Mouse (Mus musculus) limb, embryonic 14.5 days (tissue): ENCODE measurements around the gene Prpf40b. TPM values are rescaled to one million over a fixed set of nuclear protein-coding genes. Genes with fewer than 3 reads are reported as not detected.

Experiments used
- ATAC-seq: fragments of 200-750 bp; cut with Nextera tagmentation; 2 replicates; pipeline ENCODE4 v1.8.0; 2017; ENCODE audit warnings: low read depth, moderate number of reproducible peaks, moderate TSS enrichment; ENCODE audit not compliant: low FRiP score
- DNase-seq: peaks from one replicate; pipeline ENCODE4 v3.0.0-alpha.2; 2015; ENCODE audit warnings: low spot score
- H3K27ac ChIP-seq: fragments of 300-500 bp; sonication (generic); replicated peaks from 2 replicates; pipeline ENCODE4 v1.5.1; 2014; ENCODE audit warnings: low read depth, mild to moderate bottlenecking, low read length, moderate library complexity, mixed read lengths
- H3K27me3 ChIP-seq: fragments of 300-500 bp; sonication (generic); 2 replicates; pipeline ENCODE4 v1.6.1; 2014; ENCODE audit warnings: low read length, mixed read lengths; ENCODE audit not compliant: control insufficient read depth, insufficient read depth
- H3K36me3 ChIP-seq: fragments of 300-500 bp; sonication (generic); 2 replicates; pipeline ENCODE4 v1.6.1; 2014; ENCODE audit warnings: mild to moderate bottlenecking, low read length, moderate library complexity, mixed read lengths; ENCODE audit not compliant: control insufficient read depth, insufficient read depth
- H3K4me1 ChIP-seq: fragments of 300-500 bp; sonication (generic); 2 replicates; pipeline ENCODE4 v1.6.1; 2014; ENCODE audit warnings: antibody characterized with exemption, low read length, mixed read lengths; ENCODE audit not compliant: control insufficient read depth, insufficient read depth
- H3K4me2 ChIP-seq: fragments of 300-500 bp; sonication (generic); replicated peaks from 2 replicates; pipeline ENCODE4 v1.6.1; 2014; ENCODE audit warnings: low read depth, mild to moderate bottlenecking, low read length, moderate library complexity; ENCODE audit not compliant: severe bottlenecking
- H3K4me3 ChIP-seq: fragments of 300-500 bp; sonication (generic); replicated peaks from 2 replicates; pipeline ENCODE4 v1.5.1; 2014; ENCODE audit warnings: low read length
- H3K9ac ChIP-seq: fragments of 300-500 bp; sonication (generic); 2 replicates; pipeline ENCODE4 v1.6.1; 2014; ENCODE audit warnings: mild to moderate bottlenecking, low read depth, low read length, moderate library complexity; ENCODE audit not compliant: severe bottlenecking
- H3K9me3 ChIP-seq: fragments of 300-500 bp; sonication (generic); 2 replicates; pipeline ENCODE4 v1.6.1; 2016; ENCODE audit warnings: low read length; ENCODE audit not compliant: control insufficient read depth
- POLR2A ChIP-seq: fragments of 200-500 bp; IDR thresholded peaks from 2 replicates; pipeline ENCODE4 v1.8.0; 2012; ENCODE audit warnings: inconsistent platforms, mild to moderate bottlenecking, moderate library complexity, borderline replicate concordance; ENCODE audit not compliant: insufficient read depth, insufficient read length; ENCODE audit errors: extremely low read depth
- WGBS: fragments of 180-500 bp; shearing (Covaris S2); extraction: QIAGEN DNeasy Blood & Tissue Kit; methylation state at CpG from one replicate; pipeline ENCODE4 v1.1.7; 2014; 5-methylcytosine and 5-hydroxymethylcytosine counted together
- polyA plus RNA-seq, 2 experiments: library from polyadenylated mRNA; depleted of rRNA in 1 of 2; stranded (reverse) in 1 of 2; unstranded in 1 of 2; fragments of >200 nt; fragmentation: Nextera tagmentation in 1 of 2; extraction: Ambion mirVana in 1 of 2; gene quantifications; 2 replicates each; pipeline versions ENCODE4 v1.2.1 to v1.2.3; 2012 to 2014

Prpf40b gene
- polyA plus RNA-seq, 2 experiments = 47.0 to 143 TPM

DNA sequence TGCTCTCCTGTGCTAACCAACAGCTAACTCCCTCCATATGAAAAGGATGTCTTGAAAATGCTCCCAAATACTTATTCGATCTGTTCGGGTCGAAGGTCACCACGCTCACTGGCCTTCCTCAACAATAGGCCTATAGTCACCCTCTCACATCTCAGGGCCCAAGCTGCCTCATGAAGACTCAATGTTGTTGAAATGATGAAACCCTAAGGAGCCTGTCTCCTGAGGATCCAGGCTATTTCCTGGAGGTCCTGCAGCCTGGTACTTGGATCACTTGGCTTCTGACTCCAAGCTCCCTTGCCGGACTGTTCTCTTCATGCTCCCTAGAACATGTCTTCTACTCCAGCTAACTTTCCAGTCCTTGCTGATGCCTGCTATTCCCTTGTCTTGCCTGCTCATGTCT is 36.5 kb downstream of the Prpf40b start:
- Histone ChIP-seq H3K27ac (no peak overlapping the region), H3K4me1 (peaks cover 42% of the 10 kb centered on the region), H3K27me3 (no peaks in the 10 kb centered on the region), H3K4me2 (no peak overlapping the region), H3K9ac (no peak overlapping the region), H3K4me3 (no peak overlapping the region), H3K36me3 (peaks cover 51% of the 10 kb centered on the region), H3K9me3 (0 out of 2 replicates have a peak, but pooled peaks cover 4% of the 10 kb centered on the region)
- no peak for DNase-seq
- no peak for TF ChIP-seq POLR2A
- no peak for ATAC-seq
- WGBS = 89% methylated on average over 5 of the region's 5 CpGs

GRCm38 (mm10) chr15:99332111-99332510 is 37.2 kb downstream of the Prpf40b start:
- H3K9ac ChIP-seq = no peak overlapping the region
- H3K4me1 ChIP-seq = peaks cover 42% of the 10 kb centered on the region

GRCm38 (mm10) chr15:99332921-99333675 is 38.2 kb downstream of the Prpf40b start:
- TF ChIP-seq POLR2A = no peak
- Histone ChIP-seq H3K9ac (peak overlapping the region; percentile 3; the same call in 1 of the 2 replicates), H3K4me1 (peaks cover 42% of the 10 kb centered on the region), H3K27me3 (no peaks in the 10 kb centered on the region), H3K36me3 (peaks cover 39% of the 10 kb centered on the region), H3K9me3 (no peaks in the 10 kb centered on the region), H3K27ac (peak overlapping the region; percentile 97), H3K4me3 (no peak overlapping the region), H3K4me2 (peak overlapping the region; percentile 15; the same call in 1 of the 2 replicates)
- peak; percentile 88 for DNase-seq
- WGBS = 20% methylated on average over 9 of the region's 9 CpGs
- peak; percentile 85 for ATAC-seq

More at GRCm38 (mm10) chr15:99332111-99332510, 37.2 kb downstream of the Prpf40b start:
- ATAC-seq (no peak), DNase-seq (no peak)
- Histone ChIP-seq H3K4me3 (no peak overlapping the region), H3K9me3 (0 out of 2 replicates have a peak, but pooled peaks cover 2% of the 10 kb centered on the region), H3K4me2 (no peak overlapping the region), H3K27me3 (no peaks in the 10 kb centered on the region), H3K27ac (peak overlapping the region; percentile 97), H3K36me3 (peaks cover 49% of the 10 kb centered on the region)
- TF ChIP-seq POLR2A = no peak

DNA sequence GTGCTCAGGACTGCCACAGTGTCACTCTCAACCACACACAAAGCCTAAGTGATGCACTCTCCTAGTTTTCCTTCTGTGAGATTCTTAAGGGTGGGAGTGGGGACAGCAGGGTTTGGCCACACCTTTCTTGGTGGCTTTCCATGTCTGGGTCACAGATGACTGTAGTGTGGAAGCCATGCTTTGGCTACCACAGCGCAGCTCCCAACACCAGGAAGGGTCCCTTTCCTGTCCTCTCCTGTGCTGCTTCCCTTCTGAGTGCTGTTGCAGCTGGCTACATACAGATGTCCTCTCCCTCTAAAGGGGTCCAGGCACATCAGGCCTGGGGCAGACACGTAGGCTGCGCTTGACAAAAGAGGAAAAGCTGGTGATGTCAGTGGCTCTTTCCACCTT is 38.8 kb downstream of the Prpf40b start:
- Histone ChIP-seq H3K9me3 (no peaks in the 10 kb centered on the region), H3K27me3 (no peaks in the 10 kb centered on the region), H3K4me3 (no peak overlapping the region), H3K4me2 (no peak overlapping the region), H3K36me3 (peaks cover 33% of the 10 kb centered on the region), H3K9ac (peak overlapping the region; percentile 3), H3K4me1 (peaks cover 42% of the 10 kb centered on the region), H3K27ac (peak overlapping the region; percentile 97)
- no peak for TF ChIP-seq POLR2A
- DNase-seq (peak; percentile 32), ATAC-seq (peak; percentile 17; the same call in 1 of the 2 replicates)
- 66% methylated on average over 3 of the region's 3 CpGs for WGBS

DNA sequence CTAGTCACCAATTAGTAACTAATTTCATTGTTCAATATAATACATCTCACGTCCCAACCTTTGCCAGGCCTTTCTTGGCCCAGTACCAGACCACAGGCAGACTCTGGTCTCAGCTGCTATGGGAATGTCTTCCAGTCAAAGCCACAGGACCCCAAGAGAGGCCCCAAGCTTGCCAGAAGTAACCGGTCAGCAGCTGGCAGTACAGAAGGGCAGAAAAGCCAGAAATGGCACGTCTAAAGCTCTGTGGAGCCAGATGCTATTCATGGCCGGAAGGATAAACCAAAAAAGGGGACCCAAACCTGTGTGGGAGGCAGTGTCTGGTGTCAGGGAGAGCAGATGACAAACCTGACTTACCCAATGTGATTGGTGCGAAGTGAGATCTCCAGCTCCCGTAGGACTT is 39.6 kb downstream of the Prpf40b start:
- ATAC-seq = no peak

More for the DNA sequence above, 39.6 kb downstream of the Prpf40b start:
- Histone ChIP-seq H3K27ac (peak overlapping the region; percentile 97), H3K27me3 (no peaks in the 10 kb centered on the region), H3K36me3 (peaks cover 25% of the 10 kb centered on the region), H3K9ac (no peak overlapping the region), H3K4me1 (peaks cover 48% of the 10 kb centered on the region), H3K4me2 (no peak overlapping the region), H3K9me3 (no peaks in the 10 kb centered on the region), H3K4me3 (no peak overlapping the region)
- DNase-seq = peak; percentile 68
- whole genome bisulfite sequencing = 40% methylated on average over 6 of the region's 6 CpGs
- no peak for TF ChIP-seq POLR2A
